Mouse (Mus musculus) brown adipose tissue, adult 24 weeks (tissue): Measurements from ENCODE around the gene Ttc30b. TPM values are rescaled to one million over a fixed set of nuclear protein-coding genes. Genes with fewer than 3 reads are reported as not detected.
"Not testable (repeated sequence)": the region's sequence is repeated elsewhere in the genome, so short reads cannot be mapped to it uniquely, and the experiment has no call there.

ENCODE experiments used
- H3K27ac ChIP-seq: fragments of 200-500 bp; replicated peaks from 2 replicates; pipeline ENCODE4 v1.5.1; 2012; ENCODE audit warnings: low read depth, mild to moderate bottlenecking, low read length
- H3K4me1 ChIP-seq: fragments of 200-500 bp; 2 replicates; pipeline ENCODE4 v1.6.1; 2012; ENCODE audit warnings: low read length, mixed read lengths; ENCODE audit not compliant: control insufficient read depth, insufficient read depth, insufficient read length
- H3K4me3 ChIP-seq: fragments of 200-500 bp; 2 replicates; pipeline ENCODE4 v1.5.1; 2012; ENCODE audit warnings: low read depth, mild to moderate bottlenecking, low read length, moderate library complexity; ENCODE audit not compliant: insufficient read depth
- polyA plus RNA-seq: library from polyadenylated mRNA; stranded (reverse); fragments of >200 nt; gene quantifications from 2 replicates; pipeline ENCODE4 v1.2.4, GENCODE M21; 2012; ENCODE audit not compliant: missing spikeins, insufficient read depth, insufficient read length

Ttc30b gene
- 11.9 and 20.1 TPM in 2 replicates for polyA plus RNA-seq

DNA sequence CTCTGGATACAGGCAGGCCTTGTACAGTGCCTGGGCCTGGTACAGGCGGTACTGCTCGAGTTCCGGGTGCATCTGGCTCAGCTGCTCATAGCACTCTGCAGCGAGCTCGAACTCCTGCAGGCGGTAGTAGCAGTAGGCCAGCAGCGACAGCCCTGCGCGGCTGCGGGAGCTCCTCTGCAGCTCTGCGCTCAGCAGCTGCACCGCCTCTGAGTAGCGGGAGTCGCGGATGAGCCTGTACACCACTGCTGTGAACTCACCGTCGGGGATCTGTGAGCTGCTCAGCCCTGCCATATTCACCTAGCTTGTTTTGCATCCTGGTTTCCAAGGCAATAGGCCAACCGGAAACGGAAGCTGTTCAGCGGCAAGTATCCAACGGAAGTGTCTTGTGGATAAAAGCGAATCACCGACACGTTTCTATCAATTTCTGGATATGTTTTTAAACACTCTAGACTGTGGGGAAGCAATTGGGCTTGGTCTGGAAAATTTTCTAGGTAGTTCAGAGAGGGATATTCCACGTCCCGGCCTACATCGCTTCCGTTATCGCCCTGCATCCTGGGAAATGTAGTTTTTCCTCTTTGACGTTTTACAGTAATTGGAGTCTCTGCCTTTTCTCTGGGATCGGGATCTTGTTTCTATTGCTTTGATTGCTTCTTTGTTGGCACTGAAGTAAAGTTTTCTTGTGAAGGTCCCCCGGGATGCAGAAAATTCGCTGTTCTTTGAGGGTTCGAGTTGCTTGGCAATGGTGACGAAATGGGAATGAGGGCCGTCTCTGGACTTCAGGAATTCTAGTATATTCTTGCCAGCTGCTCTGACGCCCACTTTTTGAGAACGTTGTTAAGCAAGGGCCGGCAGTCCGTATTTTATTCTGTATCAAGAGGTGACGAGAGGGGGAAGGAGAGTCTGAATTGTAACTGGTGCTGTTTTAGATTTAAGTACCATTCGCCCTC lies at the start of gene Ttc30b:
Gene Ttc30b, minus strand, starts transcription at position 469 of the 947 bp plus-strand sequence.
- H3K4me1 ChIP-seq: no peaks in the 10 kb centered on the region
- H3K4me3 ChIP-seq: peak within 1 kb of the TSS; percentile 81
- H3K27ac ChIP-seq: peak within 1 kb of the TSS; percentile 96

DNA sequence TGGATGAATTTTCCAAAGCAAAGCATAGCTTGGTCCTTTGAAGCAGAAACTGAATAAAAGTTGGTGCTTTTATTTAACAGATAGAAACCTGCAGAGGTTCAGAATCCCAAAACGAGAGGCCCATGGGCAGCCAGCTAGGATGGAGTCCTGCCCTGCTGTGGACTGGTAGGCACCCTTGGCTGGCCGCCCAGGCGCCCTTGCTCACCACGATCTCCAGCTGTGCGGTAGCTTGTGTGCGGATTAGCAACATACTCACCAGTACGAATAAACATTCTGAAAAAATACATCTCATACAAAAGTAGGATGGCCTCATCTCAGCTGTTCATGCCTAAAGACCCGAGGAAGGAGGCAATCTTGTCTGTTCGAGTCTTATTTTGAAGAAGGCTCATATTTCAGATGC lies 49.4 kb upstream of the Ttc30b start:
- Histone ChIP-seq H3K4me1 (no peaks in the 10 kb centered on the region), H3K27ac (no peak overlapping the region), H3K4me3 (no peak overlapping the region)

DNA sequence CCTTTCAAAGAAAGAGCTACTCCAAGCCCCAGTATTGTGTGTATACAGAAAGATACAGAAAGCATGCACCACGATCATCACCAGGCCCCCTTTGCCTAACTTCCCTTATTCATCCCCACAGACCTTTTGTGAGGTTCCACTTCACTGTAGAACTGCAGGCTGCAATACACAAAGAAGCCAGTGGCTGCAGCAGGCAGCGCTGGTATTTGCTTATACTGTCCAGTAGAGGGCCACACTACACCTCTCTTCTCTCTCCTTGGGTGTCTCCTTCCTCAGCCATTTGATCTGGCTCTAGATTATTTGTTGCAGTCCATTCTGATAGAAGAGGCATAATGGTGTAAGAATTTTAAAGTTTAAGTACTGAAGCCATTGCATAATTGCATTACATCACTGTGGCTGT lies 46.7 kb upstream of the Ttc30b start:
- no peak overlapping the region for H3K27ac ChIP-seq
- no peak overlapping the region for H3K4me3 ChIP-seq
- no peaks in the 10 kb centered on the region for H3K4me1 ChIP-seq

DNA sequence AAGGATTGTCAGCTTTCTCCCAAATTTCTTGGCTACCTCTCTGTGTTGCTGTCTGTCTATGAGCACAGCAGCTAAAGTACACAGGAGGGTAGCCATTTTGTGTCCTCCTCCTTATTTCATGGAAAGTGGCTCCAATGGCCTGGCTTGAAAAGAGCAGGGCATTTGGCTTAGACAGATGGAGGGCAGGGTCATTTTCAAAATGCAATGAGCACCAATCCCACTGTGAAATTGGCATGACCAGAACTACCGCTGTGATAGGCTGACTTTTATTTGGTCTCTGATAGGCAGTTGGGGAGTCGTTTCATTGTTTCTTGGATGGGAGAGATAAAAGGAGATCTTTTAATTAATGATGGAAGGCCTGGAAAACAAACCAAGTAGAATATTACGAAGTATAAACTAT lies 45.5 kb upstream of the Ttc30b start:
- Histone ChIP-seq H3K27ac (no peak overlapping the region), H3K4me1 (no peaks in the 10 kb centered on the region), H3K4me3 (no peak overlapping the region)

DNA sequence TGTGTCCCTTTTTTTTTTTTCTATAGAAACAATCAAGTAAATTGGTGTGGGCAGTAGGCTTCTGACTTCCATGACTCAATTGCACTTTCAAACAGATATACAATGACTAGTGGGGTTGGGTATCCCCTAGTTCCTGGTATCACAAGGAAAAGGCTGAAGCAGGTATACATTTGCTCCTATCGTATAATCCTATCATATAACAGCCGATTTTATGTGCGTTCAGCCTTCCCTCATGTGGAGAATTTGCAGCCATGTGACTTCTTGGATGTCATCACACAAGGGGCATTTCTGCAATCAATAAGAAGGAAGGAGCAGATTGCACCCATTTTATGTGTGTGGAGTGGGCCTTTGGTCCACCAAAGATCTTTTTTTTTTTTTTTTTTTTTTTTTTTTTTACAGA lies 44.7 kb upstream of the Ttc30b start:
- H3K27ac ChIP-seq: no peak overlapping the region
- no peaks in the 10 kb centered on the region for H3K4me1 ChIP-seq
- no peak overlapping the region for H3K4me3 ChIP-seq

DNA sequence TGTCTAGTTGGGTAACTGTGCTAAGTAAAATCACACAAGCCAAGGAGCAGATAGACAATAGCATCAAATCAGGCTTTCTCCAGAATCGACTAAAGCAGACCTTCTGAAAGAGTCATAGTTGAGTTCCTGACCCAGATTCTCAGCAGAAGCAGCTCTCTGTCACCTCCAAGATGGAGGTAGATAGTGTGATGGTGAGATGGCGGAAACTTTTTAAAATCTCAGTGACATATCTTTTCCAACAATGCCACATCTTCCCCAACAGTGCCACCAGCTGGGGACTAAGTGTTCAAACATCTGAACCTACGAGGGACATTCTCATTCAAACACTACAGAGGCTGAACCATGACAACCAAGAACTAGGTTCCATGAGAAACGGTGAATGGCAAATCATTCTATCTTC lies 44.2 kb upstream of the Ttc30b start:
- no peaks in the 10 kb centered on the region for H3K4me1 ChIP-seq
- no peak overlapping the region for H3K27ac ChIP-seq
- H3K4me3 ChIP-seq: no peak overlapping the region

DNA sequence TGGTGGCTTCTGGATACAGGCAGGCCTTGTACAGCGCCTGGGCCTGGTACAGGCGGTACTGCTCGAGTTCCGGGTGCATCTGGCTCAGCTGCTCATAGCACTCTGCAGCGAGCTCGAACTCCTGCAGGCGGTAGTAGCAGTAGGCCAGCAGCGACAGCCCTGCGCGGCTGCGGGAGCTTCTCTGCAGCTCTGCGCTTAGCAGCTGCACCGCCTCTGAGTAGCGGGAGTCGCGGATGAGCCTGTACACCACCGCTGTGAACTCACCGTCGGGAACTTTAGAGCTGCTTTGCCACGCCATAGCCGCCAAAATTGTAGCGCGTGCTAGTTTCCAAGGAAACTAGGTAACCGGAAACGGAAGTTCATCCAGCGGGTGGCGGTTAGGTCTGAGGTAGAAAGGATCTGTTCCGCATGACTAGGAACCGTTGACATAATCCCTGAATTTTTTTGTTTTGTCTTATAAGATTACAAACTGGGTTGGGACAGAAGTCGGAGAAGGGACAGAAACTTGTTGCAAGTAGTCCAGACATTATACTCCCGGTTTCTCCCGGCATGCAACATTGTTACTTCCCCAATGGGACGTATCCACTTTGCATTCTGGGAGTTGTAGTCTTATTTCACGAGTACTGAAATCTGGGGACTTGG lies 43.2 kb upstream of the Ttc30b start, which contains the start of gene Ttc30a1:
Gene Ttc30a1, minus strand, starts transcription at position 528 of the 642 bp plus-strand sequence.
- H3K4me1 ChIP-seq: not testable (repeated sequence)
- peak within 1 kb of the TSS; percentile 94 for H3K27ac ChIP-seq
- H3K4me3 ChIP-seq: peak within 1 kb of the TSS; percentile 87

DNA sequence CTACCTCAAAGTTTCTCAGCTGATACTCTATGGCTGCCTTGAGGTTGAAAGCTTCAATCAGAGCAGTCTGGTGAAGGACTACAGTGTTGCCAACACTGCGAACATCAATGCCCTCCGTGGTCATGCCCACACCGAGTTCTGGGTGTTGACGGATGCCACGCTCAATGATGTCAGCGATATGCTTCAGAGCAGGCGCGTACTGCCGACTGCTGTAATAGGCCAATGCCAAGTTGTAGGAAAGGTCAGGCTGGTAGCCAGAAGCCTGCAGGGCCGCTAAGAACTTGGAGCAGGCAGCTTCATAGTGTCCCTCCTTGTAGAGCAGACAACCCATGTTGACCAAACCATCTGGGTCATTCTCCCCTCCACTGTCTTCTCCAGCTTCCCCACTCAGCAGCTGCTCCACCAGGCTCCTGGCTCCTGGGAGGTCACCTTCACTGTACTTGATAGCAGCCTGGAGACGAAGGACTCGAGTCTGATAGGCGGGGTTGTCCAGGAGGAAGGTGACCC lies 42.6 kb upstream of the Ttc30b start:
- H3K4me3 ChIP-seq: peak overlapping the region; percentile 87; the same call in 1 of the 2 replicates
- not testable (repeated sequence) for H3K4me1 ChIP-seq
- H3K27ac ChIP-seq: peak overlapping the region; percentile 19

DNA sequence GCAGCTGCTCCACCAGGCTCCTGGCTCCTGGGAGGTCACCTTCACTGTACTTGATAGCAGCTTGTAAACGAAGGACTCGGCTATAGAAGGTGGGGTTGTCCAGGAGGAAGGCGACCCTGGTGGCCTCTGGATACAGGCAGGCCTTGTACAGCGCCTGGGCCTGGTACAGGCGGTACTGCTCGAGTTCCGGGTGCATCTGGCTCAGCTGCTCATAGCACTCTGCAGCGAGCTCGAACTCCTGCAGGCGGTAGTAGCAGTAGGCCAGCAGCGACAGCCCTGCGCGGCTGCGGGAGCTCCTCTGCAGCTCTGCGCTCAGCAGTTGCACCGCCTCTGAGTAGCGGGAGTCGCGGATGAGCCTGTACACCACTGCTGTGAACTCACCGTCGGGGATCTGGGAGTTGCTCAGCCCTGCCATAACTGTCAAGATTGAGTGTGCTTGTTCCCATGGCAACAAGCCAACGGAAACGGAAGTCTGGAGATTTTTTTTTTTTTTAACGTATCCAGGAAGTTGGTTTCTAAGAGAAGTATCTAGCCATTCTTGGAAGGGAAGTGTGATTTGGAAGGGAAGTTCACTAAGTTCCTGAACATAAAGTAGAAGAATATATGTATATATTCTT lies 39.5 kb upstream of the Ttc30b start, which contains the start of gene Ttc30a2:
Gene Ttc30a2, minus strand, starts transcription at position 419 of the 617 bp plus-strand sequence.
- not testable (repeated sequence) for H3K4me1 ChIP-seq, H3K4me3 ChIP-seq, H3K27ac ChIP-seq

DNA sequence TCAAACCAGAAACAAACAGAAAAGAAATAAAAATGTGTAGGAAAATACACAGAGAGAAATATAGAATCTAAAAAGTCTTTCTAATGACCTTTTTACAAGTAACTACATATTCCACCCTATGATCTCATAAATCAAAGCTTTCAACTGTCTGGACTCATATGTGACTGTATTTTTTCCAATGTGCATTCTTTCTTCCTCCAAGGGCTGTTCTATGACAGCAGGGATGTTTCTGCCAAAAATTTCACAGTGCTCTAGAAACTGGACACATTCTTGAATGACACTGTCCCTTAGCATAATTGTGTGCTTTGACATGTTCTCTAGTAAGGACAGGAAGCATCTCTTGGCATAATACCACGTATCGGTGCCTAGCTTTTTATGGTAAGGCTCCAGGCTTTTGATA lies 37.7 kb upstream of the Ttc30b start:
- H3K4me1 ChIP-seq, H3K4me3 ChIP-seq, H3K27ac ChIP-seq: not testable (repeated sequence)

DNA sequence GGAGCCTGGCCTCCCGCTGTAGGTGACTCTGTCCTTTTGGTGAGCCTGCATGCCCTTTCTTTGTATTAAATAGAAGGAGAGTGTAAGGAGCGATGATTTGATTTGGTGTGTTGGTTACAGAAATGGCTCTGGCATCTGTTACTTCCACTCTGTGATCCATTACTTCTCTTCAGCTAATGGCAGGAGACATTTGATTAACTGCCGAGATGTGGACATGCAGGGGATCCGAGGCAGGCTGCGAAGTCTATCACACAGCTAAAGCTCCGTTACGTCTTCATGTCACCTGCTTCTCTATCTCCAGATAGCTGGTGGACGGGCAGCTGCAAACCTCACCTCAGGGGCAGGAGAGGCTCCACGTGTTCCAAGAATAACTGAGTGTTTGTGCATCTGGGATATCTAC lies 35.7 kb upstream of the Ttc30b start:
- no peaks in the 10 kb centered on the region for H3K4me1 ChIP-seq

DNA sequence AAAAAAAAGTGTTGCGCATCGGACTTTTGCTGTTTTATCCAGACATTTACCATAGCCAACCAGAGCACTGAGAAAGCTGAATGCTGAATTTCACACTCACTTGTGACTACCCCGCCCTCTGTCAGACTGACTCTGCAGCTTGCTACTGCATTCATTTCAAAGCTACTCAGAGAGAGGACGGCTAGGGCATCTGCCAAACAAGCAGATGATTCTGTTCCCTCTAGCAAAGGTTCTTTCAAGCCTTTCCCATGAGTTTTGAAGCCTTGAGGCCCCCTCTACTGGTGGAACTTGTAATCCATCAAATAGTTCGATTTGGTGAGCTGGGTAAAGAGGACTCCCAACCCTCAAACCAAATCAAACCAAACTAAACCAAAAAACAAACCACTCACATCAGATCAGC lies 26.6 kb upstream of the Ttc30b start:
- peak overlapping the region; percentile 39 for H3K4me3 ChIP-seq
- H3K27ac ChIP-seq: no peak overlapping the region
- peaks cover 3% of the 10 kb centered on the region; the same call in 1 of the 2 replicates for H3K4me1 ChIP-seq

More for the DNA sequence above, 35.7 kb upstream of the Ttc30b start:
- H3K27ac ChIP-seq: no peak overlapping the region
- no peak overlapping the region for H3K4me3 ChIP-seq

DNA sequence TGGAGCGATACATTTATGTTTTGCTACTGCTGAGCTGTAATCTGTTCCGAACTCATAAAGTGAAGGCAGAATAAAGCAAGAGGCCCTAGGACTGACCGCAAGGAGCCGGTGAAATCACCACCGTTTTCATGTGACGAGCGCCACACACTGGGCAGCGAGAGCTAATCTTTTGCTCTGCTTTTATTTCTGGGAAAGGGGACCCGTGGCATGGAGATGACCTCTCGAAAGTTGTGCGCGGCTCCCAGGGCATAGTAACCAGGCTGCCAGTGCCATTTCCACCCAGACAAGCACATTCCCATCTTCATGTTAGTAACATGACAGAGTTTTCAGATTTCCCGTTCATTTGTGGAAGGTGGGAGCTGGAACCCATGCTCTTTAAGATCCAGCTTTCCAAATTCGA lies 26.1 kb upstream of the Ttc30b start:
- Histone ChIP-seq H3K4me3 (peak overlapping the region; percentile 39), H3K4me1 (peaks cover 5% of the 10 kb centered on the region), H3K27ac (no peak overlapping the region)

DNA sequence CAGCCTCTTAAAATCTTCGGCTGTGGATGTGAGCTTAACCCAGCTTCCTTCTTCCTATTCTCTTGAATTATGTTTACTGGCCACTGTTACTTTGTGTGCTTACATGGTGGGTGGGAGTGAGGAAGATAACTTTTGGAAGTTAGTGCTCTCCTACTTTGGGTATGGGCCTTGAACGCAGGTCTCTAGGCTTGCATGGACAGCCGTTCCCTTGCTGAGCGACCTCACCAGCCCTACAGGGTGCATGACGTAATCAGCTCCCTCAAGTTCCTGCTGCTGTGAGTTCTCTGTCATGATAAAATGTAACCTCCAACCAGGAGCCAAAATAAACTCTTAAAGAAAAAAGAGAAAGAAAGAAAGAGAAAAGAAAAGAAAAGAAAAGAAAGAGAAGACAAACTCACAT lies 25.7 kb upstream of the Ttc30b start:
- peaks cover 8% of the 10 kb centered on the region for H3K4me1 ChIP-seq
- H3K27ac ChIP-seq: no peak overlapping the region
- H3K4me3 ChIP-seq: peak overlapping the region; percentile 39; the same call in 1 of the 2 replicates
